Mouse (Mus musculus) gonadal fat pad, adult 2 months (tissue): ENCODE data around the gene Grin1. TPM values are rescaled to one million over a fixed set of nuclear protein-coding genes. Genes with fewer than 3 reads are reported as not detected.

ENCODE experiments used
- DNase-seq: peaks from one replicate; pipeline ENCODE4 v3.0.0-alpha.2; 2012; ENCODE audit warnings: low read depth
- polyA plus RNA-seq: library from polyadenylated mRNA; depleted of rRNA; stranded (reverse); fragments of >200 nt; gene quantifications from 2 replicates; pipeline ENCODE4 v1.2.3, GENCODE M21; 2012; rRNA removed

Gene Grin1
- 0.12 and 0.15 TPM in 2 replicates for polyA plus RNA-seq

DNA sequence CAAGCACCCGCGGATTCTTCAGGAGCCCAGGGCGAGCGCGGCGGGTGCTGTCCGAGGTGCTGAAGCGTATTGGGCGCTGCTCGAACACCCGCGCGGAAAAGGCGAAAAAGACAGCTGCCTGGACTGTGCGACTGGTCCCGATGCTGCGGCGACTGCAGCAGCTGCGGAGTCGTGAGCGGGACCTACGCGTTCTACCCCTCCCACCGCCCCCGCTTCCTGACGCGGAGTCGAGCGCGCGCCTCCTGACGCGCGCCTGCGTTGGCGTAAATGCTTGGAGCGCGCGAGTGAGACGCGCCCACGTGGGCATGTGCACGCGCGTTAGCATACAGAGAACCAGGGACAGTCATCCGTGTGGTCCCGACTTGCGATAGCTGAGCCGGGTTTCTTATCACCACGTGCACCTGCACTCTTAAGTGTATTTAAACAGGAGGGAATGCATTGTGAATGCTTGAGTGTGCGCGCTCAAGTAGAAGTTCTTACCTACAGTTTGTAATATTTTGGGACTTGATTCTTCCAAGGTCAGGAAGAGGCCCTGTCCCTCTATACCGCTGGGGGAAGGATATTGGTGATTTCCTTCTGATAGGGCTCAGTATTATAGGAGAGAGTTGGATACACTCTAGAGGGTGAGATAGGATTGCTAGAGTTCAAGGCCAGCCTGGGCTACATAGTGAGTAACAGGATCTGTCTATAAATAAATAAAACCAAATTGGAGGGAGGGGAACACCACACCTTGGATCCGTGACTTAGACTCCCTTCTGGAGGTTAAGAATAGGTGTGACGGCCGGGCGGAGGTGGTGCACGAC, at the start of gene Grin1:
Gene Grin1, minus strand, starts transcription at position 217 of the 803 bp plus-strand sequence.
- no peak for DNase-seq

DNA sequence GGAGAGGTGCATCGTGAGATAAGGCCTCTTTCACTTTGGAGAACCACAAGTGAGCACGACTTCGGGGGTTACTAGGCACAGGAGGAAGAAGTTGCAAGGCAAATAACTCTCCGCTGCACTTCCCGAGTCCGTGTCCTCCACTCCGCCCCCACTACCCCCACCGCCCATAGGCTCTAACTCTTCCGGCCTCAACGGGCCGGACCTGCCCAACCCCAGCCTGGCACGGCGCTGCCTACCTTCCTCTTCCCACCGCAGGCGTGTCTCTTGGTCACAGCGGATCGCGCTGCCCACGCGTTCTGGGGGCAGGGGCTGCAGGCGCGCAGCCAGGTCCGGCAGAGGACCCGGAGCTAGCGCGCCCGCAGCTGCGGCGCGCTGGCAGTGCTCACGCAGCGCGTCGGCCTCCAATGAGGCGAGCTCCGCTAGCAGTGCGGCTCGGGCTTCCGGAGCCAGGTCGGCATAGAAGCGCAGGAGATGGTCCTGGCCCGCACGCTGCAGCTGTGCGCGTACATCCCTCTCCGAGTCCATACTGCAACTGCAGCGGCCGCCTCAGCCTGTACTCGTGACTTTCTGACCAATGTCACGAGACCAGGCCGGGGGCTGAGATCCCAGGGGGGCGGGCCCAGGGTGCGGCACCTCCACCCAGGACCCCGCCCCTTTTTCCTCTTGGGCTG, 46.2 kb upstream of the Grin1 start, which contains the start of gene Uap1l1:
Gene Uap1l1, minus strand, starts transcription at position 592 of the 671 bp plus-strand sequence.
- DNase-seq: no peak

DNA sequence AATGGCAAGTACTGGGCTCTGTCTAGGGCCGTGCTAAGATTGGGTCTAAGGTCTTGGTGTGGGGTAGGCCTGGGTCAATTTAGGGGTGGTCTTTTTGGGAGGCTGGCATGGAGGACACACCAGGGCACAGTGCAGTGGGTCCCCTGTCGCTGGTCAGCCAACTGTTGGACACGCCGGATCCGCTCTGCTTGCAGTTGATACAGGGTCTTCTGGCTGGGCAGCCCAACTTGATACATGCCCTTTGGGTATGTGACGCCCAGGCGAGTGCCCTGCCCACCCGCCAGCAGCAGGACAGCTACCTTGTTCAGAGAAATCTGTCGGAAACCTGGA, 45.7 kb upstream of the Grin1 start:
- DNase-seq: no peak

DNA sequence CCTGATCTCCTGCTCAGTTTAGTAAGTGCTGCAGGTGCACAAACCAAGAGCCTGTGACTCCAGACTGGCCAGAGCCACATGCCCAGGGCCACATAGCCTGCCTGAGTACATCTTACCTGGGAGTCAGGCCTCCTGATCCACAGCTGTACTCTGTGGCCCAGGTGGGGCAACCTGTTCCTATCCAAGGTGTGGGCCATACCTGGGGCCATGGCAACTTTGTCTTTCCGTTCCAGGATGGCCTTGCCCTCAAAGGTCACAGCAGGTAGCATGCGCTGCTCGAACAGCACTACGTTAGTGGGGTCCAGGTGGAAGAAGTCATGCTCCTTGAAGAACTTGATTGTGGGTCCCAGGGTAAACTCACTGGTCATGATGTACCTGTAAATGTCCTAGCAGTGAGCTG, 45.3 kb upstream of the Grin1 start:
- no peak for DNase-seq

DNA sequence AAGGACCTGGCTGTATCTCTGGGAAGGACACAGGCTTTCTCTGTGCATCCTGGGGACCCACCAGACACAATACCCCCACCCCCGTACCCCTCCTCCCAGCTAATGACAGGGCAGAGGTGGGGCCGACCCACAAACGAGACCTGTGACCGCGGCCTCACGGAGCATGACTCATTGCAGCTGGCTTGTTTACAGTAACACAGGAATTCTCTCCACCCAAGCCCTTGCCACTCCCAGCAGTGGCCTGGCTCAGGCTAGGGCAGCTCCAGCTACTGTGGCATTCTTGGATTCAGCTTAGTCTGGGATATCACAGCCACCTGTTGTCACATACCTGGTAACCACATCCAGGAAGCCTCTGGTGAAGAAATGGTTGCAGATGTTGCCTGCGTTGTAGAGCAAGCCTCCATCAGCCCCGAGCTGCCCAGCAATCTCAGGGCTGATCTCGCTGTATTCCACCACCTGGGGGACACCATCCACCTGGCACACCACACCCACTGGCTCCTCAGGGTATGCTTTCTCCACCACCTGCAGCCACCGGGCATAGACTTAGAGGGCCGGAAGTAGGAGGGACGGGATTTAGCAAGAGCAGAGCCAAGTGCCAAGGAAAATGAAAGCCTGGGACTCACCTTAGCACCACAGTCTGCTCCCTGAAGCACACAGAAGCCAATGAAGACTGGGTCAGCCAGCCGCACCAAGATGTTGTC, 44.6 kb upstream of the Grin1 start:
- no peak for DNase-seq

DNA sequence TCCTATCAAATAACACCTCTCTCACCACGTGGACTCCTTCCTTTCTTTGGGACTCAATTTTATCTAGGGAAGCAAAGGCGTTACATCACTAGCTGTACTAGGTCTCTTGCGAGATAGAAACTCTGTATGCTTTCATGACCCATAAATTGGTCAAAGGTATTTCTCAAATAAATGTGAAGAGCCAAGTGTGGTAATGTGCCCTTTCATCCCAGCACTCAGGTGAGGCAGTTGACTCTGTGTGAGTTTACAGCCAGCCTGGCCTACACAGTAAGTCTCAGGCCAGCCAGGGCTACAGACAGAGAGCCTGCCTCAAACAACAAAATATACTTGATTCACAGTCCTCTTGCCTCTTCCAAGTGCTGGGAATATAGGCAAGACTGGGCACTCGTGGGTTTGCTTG, 40.9 kb upstream of the Grin1 start:
- DNase-seq: no peak

DNA sequence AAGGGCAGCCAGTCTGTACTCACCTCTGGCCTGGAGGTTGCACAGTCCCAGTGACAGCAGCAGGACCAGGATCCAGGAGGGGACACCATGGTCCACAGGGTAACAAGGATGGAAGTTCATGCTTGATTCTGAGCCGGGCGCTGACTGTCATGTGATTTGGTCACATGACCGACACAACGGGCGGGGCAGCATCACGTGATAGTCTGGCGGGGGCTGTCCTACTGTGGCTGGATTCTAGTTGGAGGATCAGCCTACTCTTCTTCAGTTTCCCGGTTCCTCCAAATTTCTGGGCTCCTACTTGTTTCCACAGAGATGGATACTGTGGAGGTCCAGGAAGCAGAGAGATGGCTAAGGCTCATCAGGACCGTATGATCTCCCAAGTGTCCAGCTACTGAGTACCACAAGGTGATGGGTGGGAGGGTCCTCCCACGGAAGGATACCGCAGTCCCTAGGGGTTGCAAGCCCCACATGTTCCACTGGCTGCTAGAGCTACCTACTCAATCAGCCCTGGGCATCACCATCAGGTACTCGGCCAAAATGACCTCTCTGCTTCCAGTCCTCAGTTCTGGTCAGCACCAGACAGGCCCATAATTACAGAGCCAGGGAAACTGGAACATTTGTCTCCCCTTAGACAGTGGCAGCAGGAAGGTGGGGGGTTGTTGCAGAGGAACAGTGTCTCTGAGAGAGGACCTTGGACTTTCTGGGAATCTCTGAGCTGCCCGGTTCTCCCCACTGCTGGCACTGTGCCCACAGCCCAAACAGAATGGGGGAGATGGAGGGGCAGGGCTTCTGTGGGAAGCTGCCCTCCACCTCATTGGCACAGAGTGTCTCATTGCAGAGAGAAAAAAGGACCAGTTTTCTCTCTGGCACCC, 37.5 kb upstream of the Grin1 start, which contains the start of gene Dpp7:
Gene Dpp7, minus strand, starts transcription at position 152 of the 872 bp plus-strand sequence.
- DNase-seq: no peak

DNA sequence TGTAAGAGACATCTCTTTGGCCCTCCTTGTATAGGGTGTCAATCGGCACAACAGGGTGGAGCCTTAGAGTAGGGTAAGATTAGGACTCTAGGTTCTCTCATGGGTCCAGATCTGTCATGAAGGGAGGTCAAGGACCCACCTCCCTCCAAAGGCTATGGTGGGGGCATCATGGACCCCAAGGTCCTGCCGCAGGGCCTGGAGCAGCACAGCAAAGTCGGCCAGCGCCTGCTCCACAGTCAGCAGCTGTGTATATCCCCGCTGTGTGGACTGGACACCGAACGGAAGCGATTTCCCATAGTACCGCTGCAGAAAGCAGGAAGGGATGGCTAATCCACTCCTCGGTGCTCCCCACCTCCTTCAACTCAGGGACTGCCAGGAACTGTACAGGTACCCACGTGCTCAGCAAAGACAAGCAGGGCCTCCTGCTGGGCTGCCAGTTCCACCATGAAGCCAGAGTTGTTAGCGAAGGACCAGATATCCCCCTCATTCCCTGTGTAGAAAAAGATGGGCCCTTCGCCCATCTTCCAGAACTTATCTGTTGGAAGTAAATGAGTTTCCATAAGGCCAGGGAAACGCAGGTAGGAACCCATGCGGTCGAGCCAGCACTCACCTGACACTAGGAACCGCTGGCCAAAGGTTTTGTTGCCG, 36.6 kb upstream of the Grin1 start:
- no peak for DNase-seq

DNA sequence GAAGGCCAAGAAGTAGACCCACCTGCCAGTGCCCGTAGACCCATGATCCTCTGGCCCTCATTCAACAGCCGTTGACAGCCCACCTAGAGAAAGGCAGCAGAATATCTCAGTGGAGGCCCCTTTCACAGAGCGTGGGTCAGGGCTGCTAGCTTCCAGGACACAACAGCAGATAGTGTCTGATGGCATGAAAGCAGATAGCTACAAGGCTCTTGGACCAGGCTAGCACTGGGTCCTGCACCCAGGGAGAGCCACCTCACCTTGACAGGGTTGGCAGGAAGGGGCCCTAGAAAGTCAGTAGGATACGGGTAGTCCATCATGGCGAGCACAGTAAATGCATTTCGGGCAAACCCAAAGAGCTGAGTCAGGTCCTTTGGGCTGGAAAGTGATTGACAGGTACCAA, 35.2 kb upstream of the Grin1 start:
- DNase-seq: no peak

DNA sequence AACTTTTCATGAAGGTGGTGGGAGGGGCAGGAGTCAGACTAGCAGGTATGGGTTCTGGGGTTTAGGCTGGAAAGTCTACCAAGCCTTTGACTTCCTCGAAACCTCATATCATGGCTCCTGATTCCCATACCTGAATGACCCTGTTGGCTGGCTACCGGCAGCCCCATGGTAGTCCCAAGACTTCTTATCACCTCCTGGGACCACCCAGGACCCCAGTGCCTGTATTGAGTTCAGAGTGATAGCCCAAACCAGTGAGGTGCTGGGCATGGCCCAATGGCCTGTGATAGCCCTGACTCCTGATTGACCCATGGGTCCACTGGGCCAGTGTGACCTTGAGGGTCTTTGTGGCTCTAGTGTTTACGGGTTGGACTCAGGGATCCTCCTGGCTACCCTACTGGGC, 31.7 kb upstream of the Grin1 start:
- DNase-seq: no peak

DNA sequence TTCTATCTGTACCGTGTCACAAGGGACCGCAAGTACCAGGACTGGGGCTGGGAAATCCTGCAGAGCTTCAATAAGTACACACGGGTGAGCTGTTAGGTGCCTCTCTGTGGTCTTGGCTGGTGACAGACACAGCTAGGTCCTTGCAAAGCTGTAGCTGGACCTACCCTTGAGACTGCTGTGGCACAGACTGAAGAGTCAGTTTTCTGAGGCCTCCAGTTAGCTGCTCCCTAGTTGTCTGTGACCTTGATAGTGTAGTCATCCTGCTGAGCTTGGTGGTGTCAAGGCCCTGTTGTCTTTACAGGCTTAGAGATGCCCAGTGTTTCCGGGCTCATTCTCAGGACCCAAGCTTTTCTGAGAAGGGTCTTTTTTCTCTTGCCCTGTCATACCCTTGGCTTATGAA, 30.5 kb upstream of the Grin1 start:
- no peak for DNase-seq

DNA sequence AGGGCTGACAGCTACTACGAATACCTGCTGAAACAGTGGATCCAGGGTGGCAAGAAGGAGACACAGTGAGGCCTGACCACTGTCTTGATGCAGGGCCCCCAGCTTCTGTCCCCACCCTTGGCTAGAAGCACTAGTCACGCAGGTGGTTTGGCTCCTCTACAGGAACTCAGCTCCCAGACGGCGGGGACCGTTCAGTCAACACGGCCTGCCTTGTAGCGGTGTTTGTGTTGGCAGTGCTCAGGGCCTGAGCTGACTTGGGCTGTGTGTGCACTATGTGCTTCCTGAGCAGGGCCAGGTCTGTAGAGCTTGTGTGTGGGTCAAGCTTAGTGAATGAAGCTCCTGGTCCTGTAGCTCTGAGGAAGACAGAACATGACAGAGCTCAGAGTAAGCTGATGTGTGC, 29.2 kb upstream of the Grin1 start:
- DNase-seq: no peak

DNA sequence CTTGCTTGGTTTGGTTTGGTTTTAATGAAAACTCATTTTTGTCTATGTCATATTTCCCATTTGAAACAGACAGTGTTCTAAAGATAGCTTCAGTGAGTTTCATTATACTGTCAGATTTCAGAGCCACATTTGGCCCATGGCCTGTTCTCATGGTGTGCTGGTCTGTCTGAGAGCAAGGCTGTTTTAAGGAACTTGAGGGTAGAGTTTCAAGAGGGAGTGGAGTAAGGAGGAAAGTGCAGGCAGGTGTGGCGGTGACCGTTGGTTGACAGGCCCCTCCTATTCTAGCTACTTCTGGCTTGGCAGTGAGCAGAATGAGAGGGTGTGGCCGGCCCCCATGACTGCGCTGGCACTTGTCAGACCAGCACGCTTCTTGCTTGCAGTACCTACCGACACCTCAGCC, 19.3 kb upstream of the Grin1 start:
- no peak for DNase-seq

DNA sequence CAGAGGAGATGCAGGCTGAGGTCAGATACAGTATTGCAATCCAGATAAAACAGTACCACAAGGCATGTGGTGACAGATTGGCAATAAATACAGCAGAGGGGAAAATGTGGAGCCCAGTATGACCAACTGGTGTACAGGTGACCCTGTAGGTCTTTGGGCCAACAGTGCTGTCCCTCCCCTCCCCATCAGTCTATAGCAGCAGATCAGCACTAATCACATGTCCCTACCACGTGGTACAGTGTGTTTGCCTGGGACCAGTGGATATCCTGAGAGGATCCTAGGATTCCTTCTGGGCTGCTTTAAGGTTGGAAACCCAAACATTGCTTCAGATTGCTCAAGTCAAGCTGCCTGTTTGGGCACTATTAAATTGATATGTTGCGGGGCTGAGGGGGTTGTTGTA, 14.6 kb upstream of the Grin1 start:
- DNase-seq: no peak

DNA sequence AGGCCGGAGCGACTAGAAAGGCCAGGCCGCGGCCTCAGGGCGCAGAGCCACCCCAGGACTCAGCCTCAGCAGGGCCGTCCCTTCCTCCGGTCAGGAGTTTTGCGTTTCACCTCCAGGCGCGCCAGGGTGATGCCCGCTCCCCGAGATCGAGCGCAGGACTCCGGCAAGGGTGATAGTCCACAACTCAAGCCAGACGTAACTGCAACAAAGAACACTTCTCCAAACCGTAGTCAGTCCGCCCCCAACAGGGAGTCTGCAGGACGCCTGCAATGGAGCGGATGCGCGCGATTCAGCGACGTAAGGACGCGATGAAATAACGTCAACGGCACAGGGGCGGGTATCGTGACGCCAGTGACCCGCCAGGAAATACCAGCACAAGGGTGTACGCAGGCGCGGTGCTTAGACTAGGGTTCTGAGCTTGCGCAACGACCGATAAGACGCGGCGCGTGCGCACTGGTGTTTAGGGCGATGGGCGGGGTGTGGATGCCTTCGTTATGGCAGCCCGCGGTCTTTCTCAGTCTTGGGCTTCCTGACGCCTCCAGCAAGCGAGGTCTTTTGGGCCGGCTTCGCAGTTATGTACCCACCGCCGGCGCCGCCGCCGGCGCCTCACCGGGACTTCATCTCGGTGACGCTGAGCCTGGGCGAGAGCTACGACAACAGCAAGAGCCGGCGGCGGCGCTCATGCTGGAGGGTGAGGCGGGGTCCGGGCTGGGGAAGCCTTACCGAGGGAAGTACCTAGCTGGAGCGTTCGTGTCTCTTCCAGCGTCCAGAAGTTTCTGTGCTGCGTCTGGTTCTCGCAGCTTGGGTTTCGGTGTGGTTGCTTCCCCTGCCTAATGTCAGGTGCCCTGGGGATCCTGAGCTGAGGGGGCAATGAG, 13.5 kb upstream of the Grin1 start, which contains the start of gene Man1b1:
Gene Man1b1, plus strand, starts transcription at position 53 of the 875 bp plus-strand sequence.
- DNase-seq: peak; percentile 81

DNA sequence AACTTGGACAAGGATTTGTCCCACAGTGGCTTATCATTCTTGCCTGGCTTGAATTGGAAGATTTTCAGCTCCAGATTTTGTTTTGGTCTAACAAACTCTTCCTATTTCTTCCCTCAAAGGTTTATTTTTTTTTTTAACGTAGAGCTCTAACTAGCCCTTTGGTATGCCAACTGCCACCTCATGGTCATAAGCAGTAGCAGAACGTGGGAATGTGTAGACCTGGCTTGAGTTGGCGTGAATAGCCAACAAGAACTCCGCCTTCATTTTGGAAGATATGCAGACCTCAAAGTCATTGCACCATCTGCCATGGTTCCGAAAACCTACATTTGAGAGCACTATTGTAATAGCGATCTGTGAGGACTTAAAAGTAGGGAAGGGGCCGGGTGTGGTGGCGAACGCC, 12.5 kb upstream of the Grin1 start:
- DNase-seq: no peak

DNA sequence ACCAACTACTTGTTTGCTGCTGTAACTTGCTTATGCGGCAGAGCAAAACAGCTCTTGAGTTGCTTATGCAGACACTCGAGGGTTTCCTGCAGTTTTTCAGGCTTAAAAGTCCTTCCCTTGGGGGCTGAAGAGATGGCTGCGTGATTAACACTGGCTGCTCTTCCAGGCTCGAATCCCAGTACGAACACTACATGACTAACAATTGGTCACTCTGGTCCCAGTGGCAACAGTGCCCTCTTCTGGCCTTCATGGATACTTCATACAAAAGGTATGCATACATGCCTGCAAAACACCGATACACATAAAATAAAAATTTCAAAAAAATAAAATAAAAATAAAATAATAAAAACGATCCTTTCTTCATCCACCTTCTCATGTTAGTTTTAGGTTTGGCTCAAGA, 9.5 kb upstream of the Grin1 start:
- no peak for DNase-seq

DNA sequence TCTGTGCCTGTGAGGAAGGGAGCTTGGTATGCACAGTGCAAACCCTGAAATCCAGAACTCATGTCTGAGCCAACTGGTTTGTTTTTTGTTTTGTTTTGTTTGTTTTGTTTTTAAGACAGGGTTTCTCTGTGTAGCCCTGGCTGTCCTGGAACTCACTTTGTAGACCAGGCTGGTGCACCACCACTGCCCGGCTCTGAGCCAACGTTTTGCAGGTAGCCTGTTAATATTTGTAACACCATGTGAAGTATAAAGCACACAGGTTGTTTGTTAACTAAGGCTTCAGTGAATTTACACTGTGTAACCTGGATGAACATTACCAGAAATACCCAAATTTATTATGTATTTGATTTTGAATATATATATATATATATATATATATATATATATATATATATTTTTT, 7.0 kb upstream of the Grin1 start:
- DNase-seq: no peak

DNA sequence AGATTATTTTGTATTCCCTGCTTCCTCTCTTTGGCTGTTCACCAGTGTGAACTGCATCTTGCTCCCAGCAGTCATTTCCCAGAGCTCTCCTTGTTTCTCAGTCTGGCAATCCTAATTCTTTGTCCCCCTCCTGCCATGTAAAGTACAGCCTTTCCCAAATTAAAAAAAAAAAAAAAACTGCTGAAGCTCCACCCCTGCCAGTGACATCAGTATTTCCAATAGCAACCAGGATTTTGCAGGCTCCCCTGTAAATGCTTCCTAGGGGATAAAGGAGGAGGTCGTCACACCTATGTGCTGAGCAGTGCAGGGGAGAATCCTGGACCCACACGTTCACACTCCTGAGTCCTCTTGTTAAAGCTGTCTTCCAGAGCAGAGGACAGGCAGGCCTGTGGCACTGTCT, 1.1 kb upstream of the Grin1 start:
- DNase-seq: no peak
